Mouse (Mus musculus) thymus, adult 2 months (tissue): ENCODE measurements around the gene Msl1.

Experiments used
- CTCF ChIP-seq: fragments of 200-500 bp; IDR thresholded peaks from 2 replicates; pipeline ENCODE4 v1.5.1; 2012; ENCODE audit warnings: mild to moderate bottlenecking, control low read depth, low read length, moderate library complexity, borderline replicate concordance; ENCODE audit not compliant: control insufficient read depth, poor library complexity, insufficient read depth; ENCODE audit errors: extremely low read depth
- POLR2A ChIP-seq: fragments of 200-500 bp; IDR thresholded peaks from 2 replicates; pipeline ENCODE4 v1.6.1; 2012; ENCODE audit warnings: mild to moderate bottlenecking, low read length, control low read depth, moderate library complexity; ENCODE audit not compliant: control insufficient read depth, poor library complexity, insufficient read depth; ENCODE audit errors: extremely low read depth

DNA sequence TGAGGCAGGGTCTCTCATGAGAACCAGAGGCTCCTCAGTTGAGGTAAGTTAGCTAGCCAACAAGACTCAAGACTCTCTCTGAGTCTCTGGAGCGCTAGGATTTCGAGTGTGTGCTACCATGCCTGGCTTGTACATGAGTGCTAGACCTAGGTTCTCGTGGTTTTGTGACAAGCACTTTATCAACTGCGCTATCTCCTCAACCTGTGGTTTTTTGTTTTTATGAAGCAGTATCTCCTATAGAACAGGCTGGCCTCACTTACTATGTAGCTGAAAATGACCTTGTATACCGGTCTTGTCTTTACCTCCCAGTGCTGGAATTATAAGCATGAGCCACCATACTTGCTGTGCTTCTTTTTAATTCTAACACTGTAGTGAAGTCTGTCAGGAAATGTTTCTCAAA is 25.7 kb downstream of the Msl1 start:
- no peak for TF ChIP-seq CTCF
- no peak for TF ChIP-seq POLR2A
